Mouse (Mus musculus): ENCODE measurements around the gene Ipo13.

- TF ChIP-seq POLR2AphosphoS2 (IDR thresholded peaks at IDR 0.05; ENCODE audit: insufficient read length, low read depth) = no peak
- TF ChIP-seq POLR2A (IDR thresholded peaks at IDR 0.05; ENCODE audit: insufficient read length, low read depth) = no peak
- TF ChIP-seq CEBPB (IDR thresholded peaks at IDR 0.05; ENCODE audit: insufficient read depth, poor library complexity, severe bottlenecking) = no peak
- peak; percentile 50 for TF ChIP-seq E2F4 (IDR thresholded peaks at IDR 0.05; ENCODE audit: insufficient read depth)
- TF ChIP-seq MAX (IDR thresholded peaks at IDR 0.05; ENCODE audit: low read depth) = no peak
- no peak for TF ChIP-seq SRF (IDR thresholded peaks at IDR 0.05; ENCODE audit: control insufficient read depth, insufficient read length, low read depth)
- no peak for TF ChIP-seq MYOD1 (IDR thresholded peaks at IDR 0.05; ENCODE audit: control insufficient read depth in 1 of 3, insufficient read length in 2 of 3, low read depth in 2 of 3)
- TF ChIP-seq TCF12 (IDR thresholded peaks at IDR 0.05; ENCODE audit: insufficient read depth, poor library complexity, severe bottlenecking) = no peak
- no peak for TF ChIP-seq USF1 (IDR thresholded peaks at IDR 0.05; ENCODE audit: low read depth)
- no peak for TF ChIP-seq REST (IDR thresholded peaks at IDR 0.05; ENCODE audit: insufficient read depth, insufficient read length)
- TF ChIP-seq MYOG (IDR thresholded peaks at IDR 0.05; ENCODE audit: control insufficient read depth in 1 of 3, insufficient read depth in 1 of 3, insufficient read length in 2 of 3, low read depth in 2 of 3) = no peak
These were observed 23.0 kb downstream of the Ipo13 start, which contains the start of gene Dph2 for GRCm38 (mm10) chr4:117891738-117892161.

Measured in myocyte (in vitro differentiated cells).